Mouse (Mus musculus): ENCODE measurements around the gene Gpr150. TPM values are rescaled to one million over a fixed set of nuclear protein-coding genes. Genes with fewer than 3 reads are reported as not detected.

The Gpr150 gene
- polyA plus RNA-seq (2016; fragmentation: Nextera tagmentation; extraction: Ambion mirVana), result 5.9 and 6.2 TPM in 2 replicates

- Histone ChIP-seq H3K27ac (peak within 1 kb of the TSS; percentile 88), H3K9me3 (replicated peaks) (no peaks in the 10 kb centered on the region), H3K36me3 (no peaks in the 10 kb centered on the region), H3K4me2 (peak within 1 kb of the TSS; percentile 95), H3K9ac (peak within 1 kb of the TSS; percentile 77), H3K27me3 (replicated peaks) (peaks cover 39% of the 10 kb centered on the region), H3K4me3 (peak within 1 kb of the TSS; percentile 64), H3K4me1 (peaks cover 32% of the 10 kb centered on the region)
- 20% methylated on average over 8 of the region's 10 CpGs for WGBS (ENCODE audit: insufficient replicate concordance)
- ATAC-seq, result no peak
Measured at GRCm38 (mm10) chr13:76056896-76057266, at the start of gene Gpr150. Gpr150 (minus strand) TSS chr13:76056996.

GRCm38 (mm10) chr13:76101989-76102388, 45.2 kb upstream of the Gpr150 start:
- H3K27ac ChIP-seq, result no peak overlapping the region
- H3K4me1 ChIP-seq, result peaks cover 18% of the 10 kb centered on the region; the same call in 1 of the 2 replicates
- no peak overlapping the region for H3K9ac ChIP-seq
- peaks cover 8% of the 10 kb centered on the region for H3K36me3 ChIP-seq
- WGBS (ENCODE audit: insufficient replicate concordance), result 87% methylated on average over 2 of the region's 2 CpGs
- no peaks in the 10 kb centered on the region for H3K27me3 ChIP-seq (replicated peaks)
- H3K4me2 ChIP-seq, result no peak overlapping the region
- no peaks in the 10 kb centered on the region for H3K9me3 ChIP-seq (replicated peaks)
- ATAC-seq, result no peak
- no peak overlapping the region for H3K4me3 ChIP-seq

GRCm38 (mm10) chr13:76098493-76099303, 41.9 kb upstream of the Gpr150 start, which contains the start of the genes Arsk and Ttc37:
Arsk (minus strand) TSS chr13:76098660.
Ttc37 (plus strand) TSS chr13:76098734.
- peak within 1 kb of the TSS; percentile 90 for H3K4me3 ChIP-seq
- under 1% methylated on average over 34 of the region's 34 CpGs for WGBS (ENCODE audit: insufficient replicate concordance)
- no peaks in the 10 kb centered on the region for H3K9me3 ChIP-seq (replicated peaks)
- ATAC-seq, result peak; percentile 98
- H3K27me3 ChIP-seq (replicated peaks), result no peaks in the 10 kb centered on the region
- H3K9ac ChIP-seq, result peak within 1 kb of the TSS; percentile 83
- H3K4me1 ChIP-seq, result peaks cover 24% of the 10 kb centered on the region; the same call in 1 of the 2 replicates
- H3K36me3 ChIP-seq, result peaks cover 8% of the 10 kb centered on the region
- peak within 1 kb of the TSS; percentile 90 for H3K27ac ChIP-seq
- H3K4me2 ChIP-seq, result peak within 1 kb of the TSS; percentile 80

GRCm38 (mm10) chr13:76098116-76098492, 41.3 kb upstream of the Gpr150 start:
- Histone ChIP-seq H3K27ac (peak overlapping the region; percentile 90), H3K9ac (peak overlapping the region; percentile 83), H3K27me3 (replicated peaks) (no peaks in the 10 kb centered on the region), H3K9me3 (replicated peaks) (no peaks in the 10 kb centered on the region), H3K4me2 (peak overlapping the region; percentile 80), H3K4me1 (peaks cover 24% of the 10 kb centered on the region; the same call in 1 of the 2 replicates), H3K4me3 (peak overlapping the region; percentile 90), H3K36me3 (peaks cover 4% of the 10 kb centered on the region)
- 4% methylated on average over 16 of the region's 16 CpGs for WGBS (ENCODE audit: insufficient replicate concordance)
- ATAC-seq, result peak; percentile 83

GRCm38 (mm10) chr13:76074323-76074722, 17.5 kb upstream of the Gpr150 start:
- no peak overlapping the region for H3K9ac ChIP-seq
- no peak overlapping the region for H3K4me2 ChIP-seq
- 29% methylated on average over 1 of the region's 1 CpGs for WGBS (ENCODE audit: insufficient replicate concordance)
- no peaks in the 10 kb centered on the region for H3K4me1 ChIP-seq
- ATAC-seq, result no peak
- H3K4me3 ChIP-seq, result no peak overlapping the region
- H3K27me3 ChIP-seq (replicated peaks), result no peaks in the 10 kb centered on the region
- H3K9me3 ChIP-seq (replicated peaks), result no peaks in the 10 kb centered on the region
- H3K27ac ChIP-seq, result no peak overlapping the region
- no peaks in the 10 kb centered on the region for H3K36me3 ChIP-seq

GRCm38 (mm10) chr13:76064363-76064945, 7.7 kb upstream of the Gpr150 start:
- 86% methylated on average over 13 of the region's 13 CpGs for WGBS (ENCODE audit: insufficient replicate concordance)
- no peaks in the 10 kb centered on the region for H3K9me3 ChIP-seq (replicated peaks)
- H3K27ac ChIP-seq, result no peak overlapping the region
- H3K4me1 ChIP-seq, result no peaks in the 10 kb centered on the region
- peaks cover 24% of the 10 kb centered on the region for H3K36me3 ChIP-seq
- no peaks in the 10 kb centered on the region for H3K27me3 ChIP-seq (replicated peaks)
- no peak overlapping the region for H3K9ac ChIP-seq
- H3K4me2 ChIP-seq, result no peak overlapping the region
- ATAC-seq, result no peak
- no peak overlapping the region for H3K4me3 ChIP-seq

- 82% methylated on average over 4 of the region's 4 CpGs for WGBS (ENCODE audit: insufficient replicate concordance)
- no peak for ATAC-seq
Measured at GRCm38 (mm10) chr13:76063548-76063947, 6.8 kb upstream of the Gpr150 start.

GRCm38 (mm10) chr13:76062569-76062968, 5.8 kb upstream of the Gpr150 start:
- H3K36me3 ChIP-seq, result peaks cover 24% of the 10 kb centered on the region
- peaks cover 9% of the 10 kb centered on the region for H3K27me3 ChIP-seq (replicated peaks)
- no peak overlapping the region for H3K4me3 ChIP-seq
- H3K9me3 ChIP-seq (replicated peaks), result no peaks in the 10 kb centered on the region
- H3K4me2 ChIP-seq, result no peak overlapping the region
- H3K27ac ChIP-seq, result no peak overlapping the region
- WGBS (ENCODE audit: insufficient replicate concordance), result 88% methylated on average over 3 of the region's 3 CpGs
- H3K4me1 ChIP-seq, result no peaks in the 10 kb centered on the region
- H3K9ac ChIP-seq, result no peak overlapping the region
- ATAC-seq, result no peak

More at GRCm38 (mm10) chr13:76063548-76063947, 6.8 kb upstream of the Gpr150 start:
- Histone ChIP-seq H3K27me3 (replicated peaks) (no peaks in the 10 kb centered on the region), H3K4me1 (no peaks in the 10 kb centered on the region), H3K4me3 (no peak overlapping the region), H3K9ac (no peak overlapping the region), H3K27ac (no peak overlapping the region), H3K4me2 (no peak overlapping the region), H3K36me3 (peaks cover 24% of the 10 kb centered on the region), H3K9me3 (replicated peaks) (no peaks in the 10 kb centered on the region)

GRCm38 (mm10) chr13:76062126-76062525, 5.3 kb upstream of the Gpr150 start:
- H3K27ac ChIP-seq, result no peak overlapping the region
- H3K36me3 ChIP-seq, result peaks cover 24% of the 10 kb centered on the region
- H3K9me3 ChIP-seq (replicated peaks), result no peaks in the 10 kb centered on the region
- 83% methylated on average over 3 of the region's 3 CpGs for WGBS (ENCODE audit: insufficient replicate concordance)
- no peak overlapping the region for H3K4me2 ChIP-seq
- H3K27me3 ChIP-seq (replicated peaks), result peaks cover 12% of the 10 kb centered on the region
- H3K9ac ChIP-seq, result no peak overlapping the region
- ATAC-seq, result no peak
- H3K4me3 ChIP-seq, result no peak overlapping the region
- H3K4me1 ChIP-seq, result 0 out of 2 replicates have a peak, but pooled peaks cover 3% of the 10 kb centered on the region

GRCm38 (mm10) chr13:76059591-76059990, 2.8 kb upstream of the Gpr150 start:
- Histone ChIP-seq H3K4me3 (no peak overlapping the region), H3K36me3 (peaks cover 11% of the 10 kb centered on the region), H3K27ac (no peak overlapping the region), H3K27me3 (replicated peaks) (peaks cover 30% of the 10 kb centered on the region), H3K4me2 (no peak overlapping the region), H3K9ac (no peak overlapping the region), H3K9me3 (replicated peaks) (no peaks in the 10 kb centered on the region), H3K4me1 (peaks cover 26% of the 10 kb centered on the region)
- ATAC-seq, result no peak
- 81% methylated on average over 4 of the region's 4 CpGs for WGBS (ENCODE audit: insufficient replicate concordance)

- H3K27ac ChIP-seq, result no peak overlapping the region
- no peak overlapping the region; the same call in 1 of the 2 replicates for H3K9ac ChIP-seq
- no peaks in the 10 kb centered on the region for H3K9me3 ChIP-seq (replicated peaks)
- H3K27me3 ChIP-seq (replicated peaks), result peaks cover 39% of the 10 kb centered on the region
- peak overlapping the region; percentile 64 for H3K4me3 ChIP-seq
- ATAC-seq, result no peak
- 70% methylated on average over 10 of the region's 10 CpGs for WGBS (ENCODE audit: insufficient replicate concordance)
- peak overlapping the region; percentile 95 for H3K4me2 ChIP-seq
- H3K36me3 ChIP-seq, result peaks cover 5% of the 10 kb centered on the region; the same call in 1 of the 2 replicates
- peaks cover 32% of the 10 kb centered on the region for H3K4me1 ChIP-seq
Measured at GRCm38 (mm10) chr13:76057267-76058069, 672 bp upstream of the Gpr150 start.

Measured in liver, embryonic 12.5 days (tissue).